Mouse (Mus musculus): ENCODE results near the gene Zfp280b.

GRCm38 (mm10) chr10:76012922-76013321, 19.5 kb upstream of the Zfp280b start:
- TF ChIP-seq CTCF (IDR thresholded peaks at IDR 0.05; ENCODE audit: extremely low read depth, insufficient read depth, low read length) (no peak), POLR2A (IDR thresholded peaks at IDR 0.05; ENCODE audit: extremely low read depth, insufficient read depth, low read length) (no peak)
